Mouse (Mus musculus) ES-Bruce4 (cell line): ENCODE measurements around the gene Arl6.

Experiments
- CTCF ChIP-seq: IDR thresholded peaks from one replicate; pipeline ENCODE4 v1.8.1; 2011; ENCODE audit warnings: low read depth, low read length
- EP300 ChIP-seq: IDR thresholded peaks from 2 replicates; pipeline ENCODE4 v1.6.1; 2011; ENCODE audit warnings: low read depth, low read length; ENCODE audit not compliant: insufficient read depth
- POLR2A ChIP-seq: IDR thresholded peaks from one replicate; pipeline ENCODE4 v1.8.1; 2011; ENCODE audit warnings: low read length; ENCODE audit not compliant: insufficient read depth

DNA sequence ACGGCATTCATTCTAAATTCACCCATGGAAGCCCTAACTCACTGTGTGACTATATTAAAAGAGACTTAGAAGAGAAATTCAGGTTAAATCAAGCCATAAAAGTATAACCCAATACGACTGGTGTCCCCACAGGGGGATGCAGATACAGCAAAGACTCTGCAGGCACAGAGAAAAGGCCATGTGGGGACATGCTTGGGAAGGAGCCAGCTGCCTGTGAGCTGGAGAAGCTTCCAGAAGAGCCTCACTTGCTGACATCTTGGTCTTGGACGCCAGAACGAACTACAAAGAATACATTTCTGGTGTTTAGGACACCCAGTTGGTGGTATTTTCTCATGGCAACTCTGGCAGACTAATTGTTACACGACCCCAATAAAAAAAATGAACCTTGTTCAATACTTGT is 45.9 kb upstream of the Arl6 start:
- TF ChIP-seq CTCF (no peak), POLR2A (no peak), EP300 (no peak)
